Mouse (Mus musculus) bone marrow macrophage, adult 2 months (primary cell): ENCODE measurements at regions not wholly inside any gene's neighbourhood (a gene's known extent, or its start where the extent isn't known, plus 50 kb on each side); places are given as distances from the start of the nearest gene placed in this dataset.

Source experiments
- CTCF ChIP-seq: IDR thresholded peaks from 2 replicates; pipeline ENCODE4 v1.5.1; 2012; ENCODE audit warnings: low read depth, mild to moderate bottlenecking, low read length, moderate library complexity
- POLR2A ChIP-seq: IDR thresholded peaks from 2 replicates; pipeline ENCODE4 v1.6.1; 2012; ENCODE audit warnings: mild to moderate bottlenecking, low read depth, low read length, borderline replicate concordance

DNA sequence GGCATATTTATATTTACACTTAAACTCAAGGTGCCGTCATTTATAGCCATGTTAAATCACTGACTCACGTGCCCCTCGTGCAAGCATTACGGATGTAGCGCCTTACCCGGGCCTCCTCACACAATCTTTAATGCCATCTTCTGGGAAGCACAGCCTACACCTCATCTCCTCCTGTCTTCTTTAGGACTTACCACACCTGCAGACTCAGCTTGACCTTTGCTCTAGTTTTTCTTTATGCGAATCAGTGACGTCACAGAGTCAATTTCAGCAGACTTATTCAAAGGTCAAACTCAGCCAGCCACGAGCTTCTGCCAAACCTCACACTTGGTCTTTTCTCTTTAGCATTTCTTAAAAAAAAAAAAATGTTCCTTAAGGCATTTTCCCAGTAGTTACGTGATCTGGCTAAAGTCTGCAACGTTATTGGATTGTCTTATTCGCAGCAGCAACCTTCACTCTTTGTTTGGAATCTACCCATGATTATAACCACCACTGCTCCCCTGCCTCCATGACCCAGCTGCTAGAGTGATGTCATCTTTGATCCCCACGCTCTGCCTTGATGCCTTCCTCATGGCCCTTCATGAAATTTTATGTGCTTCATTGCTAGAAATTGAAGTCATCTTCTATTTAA is 285.3 kb downstream of the Lmo7 start:
- TF ChIP-seq CTCF (no peak), POLR2A (no peak)
